Mouse (Mus musculus): Measurements from ENCODE around the gene Fam71f1. TPM values are rescaled to one million over a fixed set of nuclear protein-coding genes. Genes with fewer than 3 reads are reported as not detected.

Fam71f1 gene
- polyA plus RNA-seq, 1 experiment from 2014 or later = not detected

DNA sequence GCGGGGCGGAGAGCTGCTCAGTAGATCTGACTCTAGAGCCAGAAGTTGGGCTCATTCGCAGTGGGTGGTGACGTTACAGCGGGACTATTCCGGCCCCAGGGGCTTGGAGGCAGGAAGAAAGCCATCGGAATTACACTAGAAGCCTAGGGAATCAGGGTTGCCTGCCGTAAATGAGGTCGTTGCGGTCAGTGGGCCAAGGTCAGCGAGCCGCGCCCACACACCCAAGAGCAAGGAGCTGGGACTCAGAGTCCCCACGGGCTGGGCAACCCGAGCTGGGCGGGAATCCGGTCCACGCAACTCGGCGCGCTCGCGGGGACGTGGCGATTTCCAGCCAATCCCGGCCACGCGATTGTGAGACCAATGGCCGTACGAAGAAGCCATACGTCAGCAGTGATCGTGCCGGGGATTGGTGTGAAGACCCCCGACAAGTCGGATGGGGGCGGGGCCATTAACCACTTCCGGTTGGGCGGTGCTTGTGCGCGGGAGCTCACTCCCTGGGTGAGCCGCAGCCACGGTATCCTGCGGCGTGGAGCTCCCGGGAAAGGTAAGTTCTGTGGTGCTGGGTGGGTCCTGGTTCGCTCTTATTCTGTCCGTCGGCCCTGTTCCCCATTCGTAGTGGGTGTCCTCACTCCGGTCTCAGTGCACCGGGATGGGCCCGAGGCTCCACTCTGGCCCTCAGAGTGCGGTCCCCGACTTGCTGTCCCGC is 28.9 kb downstream of the Fam71f1 start, which contains the start of gene Calu:
TSS of gene Calu (plus strand) at position 405 of the 706 bp plus-strand sequence.
- Histone ChIP-seq H3K4me3 (ENCODE audit: low read depth, low read length) (peak within 1 kb of the TSS; percentile 90), H3K27ac (ENCODE audit: low read length) (peak within 1 kb of the TSS; percentile 84), H3K9ac (ENCODE audit: low read depth, low read length) (peak within 1 kb of the TSS; percentile 87), H3K27me3 (ENCODE audit: control insufficient read depth, insufficient read depth, low read depth, low read length) (no peaks in the 10 kb centered on the region), H3K4me2 (ENCODE audit: low read depth, low read length) (peak within 1 kb of the TSS; percentile 92), H3K36me3 (ENCODE audit: control insufficient read depth, insufficient read depth) (no peaks in the 10 kb centered on the region), H3K9me3 (replicated peaks; ENCODE audit: control insufficient read depth, low read length) (no peaks in the 10 kb centered on the region), H3K4me1 (ENCODE audit: control insufficient read depth, low read depth, low read length) (peaks cover 15% of the 10 kb centered on the region)
- WGBS (ENCODE audit: insufficient replicate concordance) = under 1% methylated on average over 55 of the region's 55 CpGs
- ATAC-seq (ENCODE audit: low read depth) = peak; percentile 97

DNA sequence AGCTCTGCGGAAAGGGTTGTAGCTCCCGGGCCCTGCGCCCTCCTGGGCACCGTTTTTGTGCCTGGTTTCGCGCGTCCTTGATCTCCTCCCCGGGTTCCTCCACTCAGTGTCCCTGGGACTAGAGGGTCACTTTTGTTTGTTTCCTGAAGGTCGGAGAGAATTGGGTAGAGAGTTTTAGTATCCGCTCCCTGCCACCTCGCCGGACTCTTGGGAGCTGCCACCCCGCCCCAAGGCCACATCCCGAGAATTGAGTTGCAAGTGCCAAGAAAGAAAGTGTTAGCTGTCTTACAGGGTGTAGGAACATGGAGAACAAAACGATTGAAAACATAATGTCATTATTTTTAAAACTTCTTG is 29.4 kb downstream of the Fam71f1 start:
- H3K27ac ChIP-seq (ENCODE audit: low read length) = peak overlapping the region; percentile 70
- H3K9me3 ChIP-seq (replicated peaks; ENCODE audit: control insufficient read depth, low read length) = no peaks in the 10 kb centered on the region
- WGBS (ENCODE audit: insufficient replicate concordance) = 0% methylated on average over 15 of the region's 15 CpGs

DNA sequence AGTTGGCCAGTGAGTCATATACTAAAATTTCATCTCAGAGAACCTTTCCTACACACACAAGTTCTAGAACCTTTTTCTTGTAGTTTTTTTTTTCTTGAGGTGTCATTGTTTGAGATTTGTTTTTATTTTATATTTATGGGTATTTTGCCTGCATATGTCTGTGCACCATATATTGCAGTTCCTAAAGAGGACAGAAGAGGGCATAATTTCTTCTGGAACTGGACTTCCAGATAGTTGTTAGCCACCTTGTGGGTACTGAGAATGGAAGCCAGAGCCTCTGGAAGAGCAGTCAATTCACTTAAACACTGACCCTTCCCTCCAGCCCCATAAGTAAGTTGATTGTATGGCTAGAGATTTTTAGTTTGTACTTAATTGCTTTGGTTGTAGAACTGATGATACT is 32.7 kb downstream of the Fam71f1 start:
- Histone ChIP-seq H3K27ac (ENCODE audit: low read length) (no peak overlapping the region), H3K9ac (ENCODE audit: low read depth, low read length) (no peak overlapping the region), H3K9me3 (replicated peaks; ENCODE audit: control insufficient read depth, low read length) (no peaks in the 10 kb centered on the region), H3K27me3 (ENCODE audit: control insufficient read depth, insufficient read depth, low read depth, low read length) (no peaks in the 10 kb centered on the region), H3K4me3 (ENCODE audit: low read depth, low read length) (no peak overlapping the region), H3K4me1 (ENCODE audit: control insufficient read depth, low read depth, low read length) (peaks cover 22% of the 10 kb centered on the region), H3K36me3 (ENCODE audit: control insufficient read depth, insufficient read depth) (peaks cover 2% of the 10 kb centered on the region; the same call in 1 of the 2 replicates), H3K4me2 (ENCODE audit: low read depth, low read length) (no peak overlapping the region)
- no peak for ATAC-seq (ENCODE audit: low read depth)

More for the DNA sequence above, 29.4 kb downstream of the Fam71f1 start:
- Histone ChIP-seq H3K36me3 (ENCODE audit: control insufficient read depth, insufficient read depth) (no peaks in the 10 kb centered on the region), H3K9ac (ENCODE audit: low read depth, low read length) (peak overlapping the region; percentile 87), H3K4me3 (ENCODE audit: low read depth, low read length) (peak overlapping the region; percentile 90), H3K27me3 (ENCODE audit: control insufficient read depth, insufficient read depth, low read depth, low read length) (no peaks in the 10 kb centered on the region), H3K4me1 (ENCODE audit: control insufficient read depth, low read depth, low read length) (peaks cover 21% of the 10 kb centered on the region), H3K4me2 (ENCODE audit: low read depth, low read length) (peak overlapping the region; percentile 92)
- peak; percentile 1 for ATAC-seq (ENCODE audit: low read depth)

DNA sequence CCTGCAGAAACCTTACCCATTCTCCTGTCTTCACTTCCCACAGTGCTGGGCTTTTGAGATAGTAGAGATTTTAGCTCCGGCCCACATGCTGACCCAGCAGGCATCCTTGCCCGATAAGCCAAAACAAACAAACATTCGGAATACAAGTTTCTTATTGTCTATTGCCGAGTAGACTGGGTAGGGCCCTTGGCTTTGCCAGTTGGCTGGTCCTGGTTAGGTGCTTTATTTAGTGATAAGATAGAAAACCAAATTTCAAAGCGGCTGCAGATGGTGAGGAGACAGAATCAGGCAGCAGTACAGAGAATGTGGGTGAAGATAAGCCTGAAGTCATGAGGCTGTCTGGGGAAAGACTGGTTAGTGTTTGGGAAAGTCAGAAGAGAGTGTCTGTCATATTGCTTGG is 33.9 kb downstream of the Fam71f1 start:
- WGBS (ENCODE audit: insufficient replicate concordance) = 19% methylated on average over 5 of the region's 5 CpGs
- Histone ChIP-seq H3K4me3 (ENCODE audit: low read depth, low read length) (no peak overlapping the region), H3K36me3 (ENCODE audit: control insufficient read depth, insufficient read depth) (peaks cover 7% of the 10 kb centered on the region; the same call in 1 of the 2 replicates), H3K9ac (ENCODE audit: low read depth, low read length) (no peak overlapping the region), H3K4me1 (ENCODE audit: control insufficient read depth, low read depth, low read length) (peaks cover 18% of the 10 kb centered on the region), H3K4me2 (ENCODE audit: low read depth, low read length) (peak overlapping the region; percentile 36), H3K27ac (ENCODE audit: low read length) (no peak overlapping the region), H3K27me3 (ENCODE audit: control insufficient read depth, insufficient read depth, low read depth, low read length) (no peaks in the 10 kb centered on the region), H3K9me3 (replicated peaks; ENCODE audit: control insufficient read depth, low read length) (no peaks in the 10 kb centered on the region)
- peak; percentile 11; the same call in 1 of the 2 replicates for ATAC-seq (ENCODE audit: low read depth)

DNA sequence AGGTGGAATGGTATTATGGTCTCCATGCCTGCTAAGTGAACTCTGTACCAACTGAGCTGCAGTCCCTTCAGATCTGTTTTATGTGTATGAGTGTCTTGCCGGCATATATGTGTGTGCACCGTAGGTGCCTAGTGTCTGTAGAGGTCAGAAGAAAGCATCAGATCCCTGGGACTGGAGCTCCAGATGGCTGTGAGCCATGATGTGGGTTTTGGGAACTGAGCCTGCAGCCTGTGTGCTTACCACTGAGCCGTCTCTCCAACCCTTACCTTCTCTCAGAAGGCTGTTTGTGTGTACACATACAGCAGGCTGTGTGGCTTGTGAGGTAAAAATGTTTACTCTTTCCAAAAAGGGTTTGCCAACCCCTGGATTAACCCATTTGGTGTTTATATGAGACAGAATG is 40.4 kb downstream of the Fam71f1 start:
- no peak for ATAC-seq (ENCODE audit: low read depth)
- Histone ChIP-seq H3K27me3 (ENCODE audit: control insufficient read depth, insufficient read depth, low read depth, low read length) (no peaks in the 10 kb centered on the region), H3K27ac (ENCODE audit: low read length) (no peak overlapping the region), H3K4me3 (ENCODE audit: low read depth, low read length) (no peak overlapping the region), H3K36me3 (ENCODE audit: control insufficient read depth, insufficient read depth) (peaks cover 9% of the 10 kb centered on the region), H3K4me2 (ENCODE audit: low read depth, low read length) (no peak overlapping the region), H3K9me3 (replicated peaks; ENCODE audit: control insufficient read depth, low read length) (no peaks in the 10 kb centered on the region), H3K9ac (ENCODE audit: low read depth, low read length) (no peak overlapping the region), H3K4me1 (ENCODE audit: control insufficient read depth, low read depth, low read length) (no peaks in the 10 kb centered on the region; the same call in 1 of the 2 replicates)
- 80% methylated on average over 3 of the region's 3 CpGs for WGBS (ENCODE audit: insufficient replicate concordance)

DNA sequence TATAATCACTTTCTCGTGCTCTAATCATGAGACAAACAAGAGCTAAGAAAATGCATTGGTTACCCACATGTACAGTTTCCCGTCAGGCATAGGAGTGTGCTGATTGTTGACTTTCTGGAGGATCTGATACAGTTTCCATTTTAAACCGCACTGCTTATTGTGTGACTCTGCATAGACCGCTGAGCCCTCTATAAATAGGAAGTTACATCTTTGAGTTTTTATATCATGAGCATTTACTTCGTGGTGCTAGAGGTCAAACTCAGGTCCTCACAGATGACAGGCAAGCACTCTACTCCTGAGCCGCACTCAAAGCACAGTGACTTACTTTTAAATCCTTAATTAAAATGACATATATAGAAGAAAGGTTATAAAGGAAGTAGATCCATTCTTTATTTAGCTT is 41.3 kb downstream of the Fam71f1 start:
- Histone ChIP-seq H3K4me1 (ENCODE audit: control insufficient read depth, low read depth, low read length) (no peaks in the 10 kb centered on the region; the same call in 1 of the 2 replicates), H3K27me3 (ENCODE audit: control insufficient read depth, insufficient read depth, low read depth, low read length) (no peaks in the 10 kb centered on the region), H3K4me3 (ENCODE audit: low read depth, low read length) (no peak overlapping the region), H3K36me3 (ENCODE audit: control insufficient read depth, insufficient read depth) (peaks cover 9% of the 10 kb centered on the region), H3K4me2 (ENCODE audit: low read depth, low read length) (no peak overlapping the region), H3K27ac (ENCODE audit: low read length) (no peak overlapping the region), H3K9me3 (replicated peaks; ENCODE audit: control insufficient read depth, low read length) (no peaks in the 10 kb centered on the region), H3K9ac (ENCODE audit: low read depth, low read length) (no peak overlapping the region)
- WGBS (ENCODE audit: insufficient replicate concordance) = 72% methylated on average over 6 of the region's 6 CpGs
- no peak for ATAC-seq (ENCODE audit: low read depth)

DNA sequence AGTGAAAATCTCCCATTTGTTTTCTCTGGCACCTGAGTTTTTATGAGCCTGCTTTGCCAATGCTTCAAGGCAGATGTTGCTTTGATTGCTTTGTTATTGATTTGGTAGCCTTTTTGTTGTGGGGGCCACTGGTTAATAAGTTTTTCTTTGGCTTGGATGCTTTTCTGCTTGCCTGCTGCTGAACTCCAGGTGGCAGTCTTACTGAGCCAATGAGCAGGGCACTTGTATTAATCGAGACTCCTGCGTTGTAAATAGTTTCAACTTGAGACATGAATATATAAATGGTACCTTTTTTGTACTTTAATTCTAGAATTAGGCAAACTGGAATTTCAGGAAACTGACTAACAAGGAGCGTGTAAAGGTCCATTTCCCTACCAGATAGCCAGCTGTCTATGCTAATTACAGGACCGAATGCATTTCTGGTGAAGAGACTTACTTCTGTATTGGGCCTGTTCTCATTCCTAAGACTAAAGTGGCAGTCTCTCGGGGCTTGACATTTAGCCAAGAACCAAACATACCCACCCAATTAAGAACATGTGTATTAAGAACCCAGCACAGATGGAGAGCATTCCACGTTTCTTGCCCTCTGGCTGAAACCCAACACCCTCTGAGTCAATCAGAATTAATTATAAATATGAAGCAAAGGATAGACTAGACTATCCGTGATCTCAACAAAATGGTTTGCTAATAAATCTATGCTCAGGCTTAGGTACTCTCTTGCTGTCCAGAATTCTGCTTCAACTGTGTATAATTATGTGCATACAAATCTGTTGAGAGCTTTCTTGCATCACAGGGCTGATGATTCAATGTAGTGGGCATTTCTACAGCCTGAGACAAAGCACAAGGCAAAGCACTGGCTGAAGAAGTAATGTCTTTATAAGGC is 43.5 kb downstream of the Fam71f1 start:
- H3K27ac ChIP-seq (ENCODE audit: low read length) = no peak overlapping the region
- WGBS (ENCODE audit: insufficient replicate concordance) = 70% methylated on average over 7 of the region's 7 CpGs
- no peak for ATAC-seq (ENCODE audit: low read depth)

DNA sequence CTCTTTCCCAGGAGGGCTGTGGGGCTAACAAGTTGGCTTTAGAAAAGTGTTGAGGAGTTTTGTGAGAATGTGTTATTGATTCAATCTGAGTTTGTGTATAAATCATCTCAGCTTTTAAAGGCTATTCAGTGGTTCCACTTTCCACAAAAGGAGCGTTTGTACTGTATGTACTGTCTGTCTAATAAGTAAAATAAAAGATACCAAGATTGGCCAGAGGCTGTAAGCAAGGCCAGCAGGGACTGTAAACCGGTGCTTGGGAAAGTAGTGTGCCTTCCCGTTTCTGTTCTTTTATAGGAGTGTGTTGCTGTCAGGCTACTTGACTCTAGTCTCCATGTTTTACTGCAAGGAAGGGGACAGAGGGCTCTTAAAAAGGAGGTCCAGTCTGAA is 44.2 kb downstream of the Fam71f1 start:
- peaks cover 10% of the 10 kb centered on the region for H3K36me3 ChIP-seq (ENCODE audit: control insufficient read depth, insufficient read depth)
- no peaks in the 10 kb centered on the region; the same call in 1 of the 2 replicates for H3K4me1 ChIP-seq (ENCODE audit: control insufficient read depth, low read depth, low read length)

More for the DNA sequence above, 43.5 kb downstream of the Fam71f1 start:
- H3K9me3 ChIP-seq (replicated peaks; ENCODE audit: control insufficient read depth, low read length) = no peaks in the 10 kb centered on the region
- H3K9ac ChIP-seq (ENCODE audit: low read depth, low read length) = no peak overlapping the region
- no peaks in the 10 kb centered on the region for H3K27me3 ChIP-seq (ENCODE audit: control insufficient read depth, insufficient read depth, low read depth, low read length)
- H3K4me2 ChIP-seq (ENCODE audit: low read depth, low read length) = no peak overlapping the region
- H3K36me3 ChIP-seq (ENCODE audit: control insufficient read depth, insufficient read depth) = peaks cover 11% of the 10 kb centered on the region
- no peaks in the 10 kb centered on the region; the same call in 1 of the 2 replicates for H3K4me1 ChIP-seq (ENCODE audit: control insufficient read depth, low read depth, low read length)
- H3K4me3 ChIP-seq (ENCODE audit: low read depth, low read length) = no peak overlapping the region

DNA sequence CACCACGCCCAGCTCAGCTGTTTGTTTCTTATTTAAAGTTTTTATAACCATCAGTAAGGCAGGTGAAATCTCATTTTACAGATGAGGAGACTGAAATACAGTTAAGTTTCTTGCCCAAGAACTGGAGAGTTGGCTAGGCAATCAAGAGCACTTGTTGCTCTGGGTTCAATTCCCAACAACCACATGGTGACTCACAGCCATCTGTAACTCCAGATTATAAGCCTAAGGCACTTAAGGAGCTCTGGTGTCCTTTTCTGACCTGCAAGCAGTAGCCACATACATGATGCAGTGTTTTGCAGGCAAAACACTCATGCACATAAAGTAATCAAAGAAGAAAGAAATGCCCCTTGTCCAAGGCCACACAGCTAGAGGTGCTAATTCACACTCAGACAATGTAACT is 46.3 kb downstream of the Fam71f1 start:
- Histone ChIP-seq H3K9ac (ENCODE audit: low read depth, low read length) (no peak overlapping the region), H3K4me1 (ENCODE audit: control insufficient read depth, low read depth, low read length) (no peaks in the 10 kb centered on the region), H3K4me2 (ENCODE audit: low read depth, low read length) (no peak overlapping the region), H3K36me3 (ENCODE audit: control insufficient read depth, insufficient read depth) (peaks cover 10% of the 10 kb centered on the region), H3K9me3 (replicated peaks; ENCODE audit: control insufficient read depth, low read length) (no peaks in the 10 kb centered on the region), H3K27me3 (ENCODE audit: control insufficient read depth, insufficient read depth, low read depth, low read length) (no peaks in the 10 kb centered on the region), H3K27ac (ENCODE audit: low read length) (no peak overlapping the region), H3K4me3 (ENCODE audit: low read depth, low read length) (no peak overlapping the region)
- 57% methylated on average over 1 of the region's 1 CpGs for WGBS (ENCODE audit: insufficient replicate concordance)
- no peak for ATAC-seq (ENCODE audit: low read depth)

More for the DNA sequence above, 44.2 kb downstream of the Fam71f1 start:
- 75% methylated on average over 3 of the region's 3 CpGs for WGBS (ENCODE audit: insufficient replicate concordance)
- Histone ChIP-seq H3K9me3 (replicated peaks; ENCODE audit: control insufficient read depth, low read length) (no peaks in the 10 kb centered on the region), H3K27ac (ENCODE audit: low read length) (no peak overlapping the region), H3K4me3 (ENCODE audit: low read depth, low read length) (no peak overlapping the region), H3K9ac (ENCODE audit: low read depth, low read length) (no peak overlapping the region), H3K27me3 (ENCODE audit: control insufficient read depth, insufficient read depth, low read depth, low read length) (no peaks in the 10 kb centered on the region), H3K4me2 (ENCODE audit: low read depth, low read length) (no peak overlapping the region)
- no peak for ATAC-seq (ENCODE audit: low read depth)
